Mouse (Mus musculus) midbrain, embryonic 14.5 days (tissue): Measurements from ENCODE around the gene Dnmbp. TPM values are rescaled to one million over a fixed set of nuclear protein-coding genes. Genes with fewer than 3 reads are reported as not detected.

Experiments
- ATAC-seq: fragments of 200-750 bp; cut with Nextera tagmentation; 2 replicates; pipeline ENCODE4 v1.8.0; 2017; ENCODE audit warnings: moderate number of reproducible peaks, moderate library complexity; ENCODE audit not compliant: low FRiP score, low TSS enrichment
- DNase-seq: peaks from one replicate; pipeline ENCODE4 v3.0.0-alpha.2; 2015
- H3K27ac ChIP-seq: fragments of 300-500 bp; sonication (generic); replicated peaks from 2 replicates; pipeline ENCODE4 v1.5.1; 2014; ENCODE audit warnings: mild to moderate bottlenecking, low read depth, low read length, moderate library complexity
- H3K27me3 ChIP-seq: fragments of 300-500 bp; sonication (generic); 2 replicates; pipeline ENCODE4 v1.6.1; 2014; ENCODE audit warnings: low read length, control low read depth, mixed read lengths; ENCODE audit not compliant: control insufficient read depth, insufficient read depth
- H3K36me3 ChIP-seq: fragments of 300-500 bp; sonication (generic); 2 replicates; pipeline ENCODE4 v1.6.1; 2014; ENCODE audit warnings: low read length, control low read depth; ENCODE audit not compliant: control insufficient read depth, insufficient read depth
- H3K4me1 ChIP-seq: fragments of 300-500 bp; sonication (generic); 2 replicates; pipeline ENCODE4 v1.6.1; 2014; ENCODE audit warnings: mild to moderate bottlenecking, antibody characterized with exemption, low read length, control low read depth; ENCODE audit not compliant: control insufficient read depth, insufficient read depth
- H3K4me2 ChIP-seq: fragments of 300-500 bp; sonication (generic); 2 replicates; pipeline ENCODE4 v1.6.1; 2014; ENCODE audit warnings: mild to moderate bottlenecking, low read length, moderate library complexity
- H3K4me3 ChIP-seq: fragments of 300-500 bp; sonication (generic); replicated peaks from 2 replicates; pipeline ENCODE4 v1.5.1; 2014; ENCODE audit warnings: low read depth, low read length
- H3K9ac ChIP-seq: fragments of 300-500 bp; sonication (generic); replicated peaks from 2 replicates; pipeline ENCODE4 v1.6.1; 2014; ENCODE audit warnings: mild to moderate bottlenecking, low read length, moderate library complexity
- H3K9me3 ChIP-seq: fragments of 300-500 bp; sonication (generic); 2 replicates; pipeline ENCODE4 v1.6.1; 2016; ENCODE audit warnings: low read length, control low read depth, mixed read lengths; ENCODE audit not compliant: control insufficient read depth
- WGBS: fragments of 180-500 bp; shearing (Covaris S2); extraction: QIAGEN DNeasy Blood & Tissue Kit; methylation state at CpG from one replicate; pipeline ENCODE4 v1.1.7; 2014; 5-methylcytosine and 5-hydroxymethylcytosine counted together
- polyA plus RNA-seq: library from polyadenylated mRNA; unstranded; fragments of >200 nt; fragmentation: Nextera tagmentation; extraction: Ambion mirVana; gene quantifications from 2 replicates; pipeline ENCODE4 v1.2.1, GENCODE M21; 2014

Dnmbp gene
- polyA plus RNA-seq, 1 experiment from 2014 or later: 8.6 TPM

DNA sequence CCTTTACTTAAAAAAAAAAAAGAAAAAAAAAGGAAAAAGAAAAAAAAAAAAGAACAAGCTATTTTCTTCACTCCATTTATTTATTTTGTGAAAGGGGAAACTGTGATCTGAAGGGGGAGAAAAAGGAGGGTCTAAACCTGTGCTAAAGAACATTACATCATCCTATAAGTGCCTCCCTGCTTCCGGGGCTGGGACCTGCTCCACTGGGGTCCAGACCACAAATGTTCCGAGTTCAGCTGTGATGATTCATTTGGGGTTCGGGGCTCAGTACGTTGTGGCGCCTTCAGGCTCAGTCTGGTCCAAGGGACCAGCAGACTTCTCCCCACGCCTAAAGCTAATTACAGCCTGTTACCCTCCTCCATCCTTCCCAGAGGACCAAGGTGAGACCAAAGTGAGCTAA is 9.1 kb downstream of the Dnmbp start:
- H3K4me3 ChIP-seq: no peak overlapping the region
- 92% methylated on average over 6 of the region's 6 CpGs for WGBS
- DNase-seq: no peak

DNA sequence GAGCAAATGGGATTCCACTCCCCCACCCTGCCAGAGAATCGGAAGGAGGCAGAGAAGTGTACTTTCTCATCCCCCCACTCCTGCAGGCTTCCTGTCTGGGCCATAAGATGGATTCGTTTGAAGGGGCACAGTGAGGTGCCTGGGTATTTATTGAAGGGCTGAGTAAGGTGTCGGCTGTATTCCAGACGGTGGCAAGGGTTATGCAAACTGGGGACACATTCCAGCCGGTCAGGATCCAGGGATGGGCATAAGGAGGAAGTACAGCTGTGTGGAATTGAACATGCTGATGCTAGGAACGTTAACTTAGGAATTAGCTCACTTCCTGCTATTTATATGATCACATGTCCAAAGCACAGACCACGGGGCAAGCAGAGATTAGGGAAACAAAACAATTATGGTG is 9.6 kb downstream of the Dnmbp start:
- H3K27me3 ChIP-seq: no peaks in the 10 kb centered on the region
- 48% methylated on average over 7 of the region's 7 CpGs for WGBS
- 0 out of 2 replicates have a peak, but pooled peaks cover 2% of the 10 kb centered on the region for H3K4me1 ChIP-seq
- H3K27ac ChIP-seq: no peak overlapping the region
- H3K9ac ChIP-seq: no peak overlapping the region
- H3K4me3 ChIP-seq: no peak overlapping the region
- H3K36me3 ChIP-seq: no peaks in the 10 kb centered on the region
- H3K4me2 ChIP-seq: no peak overlapping the region
- ATAC-seq (no peak), DNase-seq (no peak)
- H3K9me3 ChIP-seq: no peaks in the 10 kb centered on the region

More for the DNA sequence above, 9.1 kb downstream of the Dnmbp start:
- no peaks in the 10 kb centered on the region for H3K9me3 ChIP-seq
- 0 out of 2 replicates have a peak, but pooled peaks cover 2% of the 10 kb centered on the region for H3K4me1 ChIP-seq
- no peaks in the 10 kb centered on the region for H3K27me3 ChIP-seq
- H3K36me3 ChIP-seq: no peaks in the 10 kb centered on the region
- H3K9ac ChIP-seq: no peak overlapping the region
- H3K4me2 ChIP-seq: no peak overlapping the region
- no peak overlapping the region for H3K27ac ChIP-seq
- ATAC-seq: no peak

DNA sequence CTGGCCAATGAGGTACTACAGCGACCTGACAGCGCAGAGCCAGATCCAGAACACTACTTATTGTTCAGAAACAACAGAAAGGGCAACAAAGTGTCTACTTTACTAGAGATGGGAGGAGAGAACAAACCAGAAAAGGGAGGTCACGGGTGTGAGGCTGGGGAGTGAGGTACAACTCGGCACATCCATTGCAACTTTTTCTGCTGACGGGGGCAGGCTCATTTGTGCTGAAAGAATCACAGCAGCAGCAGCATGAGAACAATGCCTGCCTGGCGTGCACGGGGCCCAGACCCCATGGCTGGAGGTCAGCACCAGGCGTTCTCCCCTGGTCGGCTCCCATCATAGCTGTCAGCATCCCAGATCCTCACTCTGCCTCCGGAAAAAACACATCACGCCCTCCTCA is 10.1 kb downstream of the Dnmbp start:
- H3K36me3 ChIP-seq: no peaks in the 10 kb centered on the region
- H3K27ac ChIP-seq: no peak overlapping the region
- 16% methylated on average over 11 of the region's 11 CpGs for WGBS
- no peak for ATAC-seq
- no peak overlapping the region for H3K4me3 ChIP-seq
- no peaks in the 10 kb centered on the region for H3K27me3 ChIP-seq
- DNase-seq: no peak
- H3K4me1 ChIP-seq: 0 out of 2 replicates have a peak, but pooled peaks cover 2% of the 10 kb centered on the region
- H3K4me2 ChIP-seq: no peak overlapping the region
- no peaks in the 10 kb centered on the region for H3K9me3 ChIP-seq
- H3K9ac ChIP-seq: no peak overlapping the region

DNA sequence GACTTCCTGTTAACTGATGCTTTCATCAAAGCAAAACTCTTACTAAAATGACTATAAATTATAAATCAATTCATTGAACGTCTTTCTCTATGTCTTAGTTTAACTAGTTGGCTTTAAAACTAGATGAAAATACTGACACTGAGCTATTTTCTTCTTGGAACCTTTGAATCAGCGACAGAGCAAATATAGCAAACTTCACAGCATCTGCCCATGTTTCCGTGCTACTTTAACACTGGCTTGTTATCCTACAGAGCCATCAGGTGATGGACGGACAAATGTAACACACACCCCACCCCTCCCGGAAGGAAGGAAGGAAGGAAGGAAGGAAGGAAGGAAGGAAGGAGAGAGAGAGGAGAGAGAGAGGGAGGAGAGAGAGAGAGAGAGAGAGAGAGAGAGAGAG is 12.0 kb downstream of the Dnmbp start:
- Histone ChIP-seq H3K27ac (no peak overlapping the region), H3K4me2 (no peak overlapping the region), H3K9me3 (peaks cover 1% of the 10 kb centered on the region; the same call in 1 of the 2 replicates), H3K4me3 (no peak overlapping the region), H3K9ac (no peak overlapping the region), H3K36me3 (no peaks in the 10 kb centered on the region), H3K4me1 (0 out of 2 replicates have a peak, but pooled peaks cover 2% of the 10 kb centered on the region), H3K27me3 (no peaks in the 10 kb centered on the region)
- ATAC-seq: no peak
- DNase-seq: no peak
- WGBS: 91% methylated on average over 5 of the region's 5 CpGs

DNA sequence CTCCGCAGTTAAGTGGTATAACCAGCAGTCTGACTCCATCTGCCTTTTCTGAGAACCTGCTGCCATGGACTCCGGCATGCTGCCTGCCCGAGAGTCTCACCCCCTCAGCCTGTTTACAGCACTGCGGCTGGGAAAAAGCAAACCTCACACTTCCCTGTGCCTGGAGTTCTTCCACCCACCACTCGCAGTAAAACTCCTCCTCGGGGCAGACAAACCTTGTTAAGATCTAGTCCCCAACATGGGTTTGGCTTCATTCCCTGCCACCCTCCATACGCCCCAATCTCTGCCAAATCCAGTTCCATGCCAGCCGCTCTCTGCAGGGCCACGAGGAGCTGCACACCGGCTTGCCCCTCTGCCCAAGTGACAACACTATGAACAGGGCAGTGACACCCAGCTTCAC is 12.9 kb downstream of the Dnmbp start:
- peaks cover 2% of the 10 kb centered on the region; the same call in 1 of the 2 replicates for H3K9me3 ChIP-seq
- DNase-seq: no peak
- 0 out of 2 replicates have a peak, but pooled peaks cover 2% of the 10 kb centered on the region for H3K4me1 ChIP-seq
- H3K9ac ChIP-seq: no peak overlapping the region
- WGBS: 78% methylated on average over 10 of the region's 10 CpGs
- ATAC-seq: no peak
- no peaks in the 10 kb centered on the region for H3K36me3 ChIP-seq
- no peak overlapping the region for H3K4me3 ChIP-seq
- H3K27me3 ChIP-seq: no peaks in the 10 kb centered on the region
- no peak overlapping the region for H3K27ac ChIP-seq
- no peak overlapping the region for H3K4me2 ChIP-seq

DNA sequence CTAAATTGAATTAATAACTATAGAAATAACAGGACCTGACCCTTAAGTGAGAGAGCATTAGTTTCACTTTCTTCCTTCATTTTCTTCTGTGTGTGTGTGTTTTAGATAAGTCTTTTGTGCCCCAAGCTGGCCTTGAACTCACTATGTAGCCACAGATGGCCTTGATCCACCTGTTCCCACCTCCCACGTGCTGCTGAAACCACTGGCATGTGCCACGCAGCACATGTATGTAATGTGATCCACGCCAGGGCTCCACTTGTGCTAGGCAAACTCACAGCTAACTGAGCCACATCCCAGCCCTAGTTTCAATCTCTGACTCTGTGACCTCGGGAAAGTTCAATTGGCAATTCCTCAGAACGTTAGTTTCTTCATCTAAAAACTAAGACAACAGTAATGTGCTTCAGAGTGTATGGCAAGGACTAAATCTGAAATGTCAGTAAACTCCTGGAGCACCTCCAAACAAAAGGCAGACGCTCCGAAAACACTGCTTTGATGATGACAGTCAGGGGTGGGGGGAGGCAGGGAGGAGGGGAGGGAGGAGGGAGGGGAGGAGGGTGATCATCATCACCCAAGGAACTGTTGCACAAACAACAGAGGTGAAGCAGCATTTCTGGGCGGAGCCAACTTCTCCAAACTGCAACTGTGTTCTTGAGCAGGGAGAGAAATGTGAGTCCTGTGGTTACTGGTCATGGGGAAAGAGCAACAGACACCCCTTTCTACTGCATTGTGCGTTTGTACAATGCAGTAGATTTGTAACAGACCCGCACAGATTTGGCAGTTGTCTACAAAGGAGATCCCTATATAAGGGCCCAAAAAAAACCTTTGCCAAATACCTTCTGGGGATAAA is 13.6 kb downstream of the Dnmbp start:
- no peak for DNase-seq
- WGBS: 76% methylated on average over 10 of the region's 10 CpGs
- Histone ChIP-seq H3K27ac (no peak overlapping the region), H3K4me1 (0 out of 2 replicates have a peak, but pooled peaks cover 2% of the 10 kb centered on the region), H3K9me3 (peaks cover 2% of the 10 kb centered on the region; the same call in 1 of the 2 replicates), H3K36me3 (no peaks in the 10 kb centered on the region), H3K9ac (no peak overlapping the region), H3K4me2 (no peak overlapping the region), H3K27me3 (no peaks in the 10 kb centered on the region), H3K4me3 (no peak overlapping the region)
- no peak for ATAC-seq

DNA sequence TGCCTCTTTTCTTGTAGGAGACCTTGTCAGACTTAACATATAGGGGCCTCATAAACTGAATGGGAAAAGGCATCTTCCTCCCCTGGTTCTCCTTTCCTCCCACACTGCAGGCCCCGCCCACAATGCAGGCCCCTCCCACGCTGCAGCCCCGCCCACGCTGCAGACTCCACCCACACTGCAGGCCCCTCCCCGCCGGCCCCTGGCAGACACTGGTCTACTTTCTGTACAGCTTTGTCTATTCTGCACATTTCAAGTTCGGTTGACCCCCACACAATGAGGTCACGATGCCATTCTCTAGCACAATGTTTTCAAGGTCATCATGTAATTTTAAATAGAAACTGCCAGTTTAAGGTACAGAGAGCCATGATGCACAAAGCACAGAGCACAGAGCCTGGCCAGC is 15.6 kb downstream of the Dnmbp start:
- Histone ChIP-seq H3K4me3 (no peak overlapping the region), H3K9me3 (peaks cover 2% of the 10 kb centered on the region; the same call in 1 of the 2 replicates), H3K36me3 (no peaks in the 10 kb centered on the region), H3K27ac (no peak overlapping the region), H3K4me1 (no peaks in the 10 kb centered on the region), H3K27me3 (no peaks in the 10 kb centered on the region), H3K9ac (no peak overlapping the region), H3K4me2 (no peak overlapping the region)
- DNase-seq: no peak
- 75% methylated on average over 8 of the region's 8 CpGs for WGBS
- ATAC-seq: no peak

DNA sequence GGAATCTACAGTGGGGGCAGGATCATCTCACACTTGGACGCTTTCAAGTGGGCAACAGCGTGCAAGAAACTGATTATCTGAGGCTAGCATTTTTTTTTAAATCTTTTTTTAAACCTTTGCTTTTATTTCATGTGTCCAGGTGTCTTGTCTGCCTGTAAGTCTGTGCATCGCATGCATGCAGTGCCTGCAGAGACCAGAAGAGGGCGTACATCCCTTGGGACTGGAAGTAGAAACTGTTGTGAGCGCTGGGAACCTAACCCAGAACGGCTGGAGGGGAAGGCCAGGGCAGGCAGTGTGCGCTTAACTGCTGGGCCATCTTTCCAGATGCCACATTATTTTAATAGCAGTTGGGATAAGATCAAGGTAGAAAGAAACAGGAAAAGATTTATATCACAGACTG is 17.0 kb downstream of the Dnmbp start:
- WGBS: 92% methylated on average over 7 of the region's 7 CpGs
- DNase-seq: no peak
- no peak for ATAC-seq
- Histone ChIP-seq H3K9ac (no peak overlapping the region), H3K4me2 (no peak overlapping the region), H3K9me3 (peaks cover 2% of the 10 kb centered on the region; the same call in 1 of the 2 replicates), H3K27ac (no peak overlapping the region), H3K36me3 (no peaks in the 10 kb centered on the region), H3K4me3 (no peak overlapping the region), H3K4me1 (no peaks in the 10 kb centered on the region), H3K27me3 (no peaks in the 10 kb centered on the region)

DNA sequence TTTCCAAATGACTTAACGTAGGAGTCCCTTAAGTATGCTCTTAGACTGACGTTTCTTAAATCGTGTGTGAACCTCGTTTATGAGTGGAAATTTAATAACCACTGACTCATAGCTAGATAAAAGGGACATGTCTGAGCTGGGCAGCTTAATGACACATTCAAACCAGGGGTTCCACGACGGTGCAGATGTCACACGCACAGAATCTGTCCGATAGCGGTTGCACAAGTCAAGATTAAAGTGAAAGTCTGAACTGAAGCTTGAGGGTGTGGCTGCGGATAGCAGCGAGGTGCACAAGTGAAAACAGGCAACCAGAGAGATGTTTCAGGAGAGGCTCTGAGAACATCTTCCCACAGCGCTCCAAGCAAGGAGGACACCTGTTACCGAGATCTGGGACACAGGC is 18.6 kb downstream of the Dnmbp start:
- peaks cover 2% of the 10 kb centered on the region; the same call in 1 of the 2 replicates for H3K9me3 ChIP-seq
- H3K9ac ChIP-seq: no peak overlapping the region
- WGBS: 69% methylated on average over 13 of the region's 13 CpGs
- DNase-seq (no peak), ATAC-seq (no peak)
- no peak overlapping the region for H3K4me2 ChIP-seq
- H3K27ac ChIP-seq: no peak overlapping the region
- no peaks in the 10 kb centered on the region for H3K27me3 ChIP-seq
- H3K4me1 ChIP-seq: no peaks in the 10 kb centered on the region
- H3K36me3 ChIP-seq: no peaks in the 10 kb centered on the region
- H3K4me3 ChIP-seq: no peak overlapping the region
